Mouse (Mus musculus) WW6 (cell line): ENCODE measurements around the gene Stard13.

Experiments used
- DNase-seq: peaks from one replicate; pipeline ENCODE4 v3.0.0-alpha.2; 2013; ENCODE audit warnings: low read depth, low spot score

The Stard13 gene

DNA sequence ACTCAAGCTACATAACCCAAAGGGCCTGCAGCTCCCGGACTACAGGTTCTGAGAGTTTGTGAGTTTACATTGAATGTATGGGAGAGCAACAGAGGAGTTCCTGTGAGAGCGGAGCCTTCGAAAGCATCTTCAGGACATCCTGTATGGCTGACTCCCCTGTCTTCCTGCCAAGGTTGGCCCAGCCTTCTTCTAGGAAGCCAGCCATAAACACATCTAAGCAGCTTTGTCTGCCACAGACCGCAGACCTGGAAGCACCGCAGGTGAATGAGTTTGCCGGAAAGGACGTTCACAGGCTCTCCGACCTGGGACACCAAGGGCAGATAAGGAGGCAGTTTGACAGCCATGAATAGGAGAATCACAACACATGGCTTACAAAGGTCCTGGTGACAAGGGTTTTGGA is 52.3 kb downstream of the Stard13 start:
- DNase-seq, result no peak

DNA sequence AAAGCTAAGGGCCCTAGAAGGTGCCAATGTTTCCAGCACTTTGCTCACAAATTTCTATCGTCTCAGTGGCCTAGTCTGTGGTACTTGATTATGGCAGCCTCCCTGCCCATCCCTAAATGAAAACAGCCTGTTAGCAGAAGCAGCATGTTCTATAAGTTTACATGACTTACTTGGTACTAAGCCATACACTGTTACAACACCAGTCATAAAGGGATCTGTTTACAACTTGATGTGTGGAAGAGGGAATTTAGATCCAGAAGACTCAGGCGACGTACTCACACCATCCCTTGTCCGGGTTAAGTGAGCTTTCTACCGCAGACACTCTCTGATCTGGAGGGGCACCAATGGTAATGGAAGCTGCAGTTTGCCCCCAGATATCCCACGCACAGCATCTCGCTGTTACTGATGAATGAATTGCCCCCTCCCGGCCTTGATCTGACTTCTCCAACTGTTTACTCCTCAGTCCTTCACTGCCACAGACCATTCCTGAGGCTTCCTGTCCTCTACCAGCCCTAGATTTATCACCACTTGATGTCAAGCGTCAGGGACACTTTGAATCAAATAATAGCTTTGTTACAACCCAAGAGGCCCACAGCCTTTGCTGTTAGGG is 53.4 kb downstream of the Stard13 start:
- no peak for DNase-seq

DNA sequence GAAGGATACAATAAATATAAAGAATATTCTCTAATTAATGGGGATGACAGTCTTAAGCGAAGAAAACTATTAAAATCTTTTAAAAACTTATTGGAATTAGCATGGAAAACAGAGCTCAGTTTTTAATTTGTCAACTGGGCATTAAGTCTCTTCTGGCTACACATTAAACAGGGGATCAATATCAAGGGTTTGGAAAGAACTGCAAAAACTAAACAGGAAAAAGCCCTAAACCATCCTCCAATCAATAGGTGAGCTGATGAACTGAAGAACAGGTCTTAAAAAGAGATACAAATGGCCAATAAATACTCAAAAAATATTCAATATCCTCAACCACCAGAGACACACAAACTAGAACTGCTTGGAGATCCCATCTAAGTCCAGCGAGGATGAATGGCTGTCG is 56.5 kb downstream of the Stard13 start:
- DNase-seq, result no peak

DNA sequence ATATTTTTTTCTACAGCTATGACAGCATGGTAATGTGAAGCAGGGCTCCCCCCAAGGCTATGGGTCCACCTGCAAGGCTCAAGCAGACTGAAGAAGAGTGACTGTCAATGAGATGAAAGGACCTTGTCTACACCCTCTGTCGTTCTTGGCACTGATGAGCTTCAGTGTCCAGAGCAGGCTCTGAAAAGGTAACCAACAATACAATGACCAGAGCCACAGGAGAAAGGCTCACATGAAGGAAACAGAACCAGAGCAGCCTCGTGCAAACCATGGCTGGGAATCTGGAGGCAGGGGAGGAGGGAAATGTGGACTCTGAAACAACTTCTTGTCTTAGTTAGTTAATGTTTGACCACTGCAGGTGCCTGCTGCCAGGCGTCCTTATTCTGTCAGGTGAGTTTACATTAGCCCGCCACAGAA is 57.7 kb downstream of the Stard13 start:
- no peak for DNase-seq

DNA sequence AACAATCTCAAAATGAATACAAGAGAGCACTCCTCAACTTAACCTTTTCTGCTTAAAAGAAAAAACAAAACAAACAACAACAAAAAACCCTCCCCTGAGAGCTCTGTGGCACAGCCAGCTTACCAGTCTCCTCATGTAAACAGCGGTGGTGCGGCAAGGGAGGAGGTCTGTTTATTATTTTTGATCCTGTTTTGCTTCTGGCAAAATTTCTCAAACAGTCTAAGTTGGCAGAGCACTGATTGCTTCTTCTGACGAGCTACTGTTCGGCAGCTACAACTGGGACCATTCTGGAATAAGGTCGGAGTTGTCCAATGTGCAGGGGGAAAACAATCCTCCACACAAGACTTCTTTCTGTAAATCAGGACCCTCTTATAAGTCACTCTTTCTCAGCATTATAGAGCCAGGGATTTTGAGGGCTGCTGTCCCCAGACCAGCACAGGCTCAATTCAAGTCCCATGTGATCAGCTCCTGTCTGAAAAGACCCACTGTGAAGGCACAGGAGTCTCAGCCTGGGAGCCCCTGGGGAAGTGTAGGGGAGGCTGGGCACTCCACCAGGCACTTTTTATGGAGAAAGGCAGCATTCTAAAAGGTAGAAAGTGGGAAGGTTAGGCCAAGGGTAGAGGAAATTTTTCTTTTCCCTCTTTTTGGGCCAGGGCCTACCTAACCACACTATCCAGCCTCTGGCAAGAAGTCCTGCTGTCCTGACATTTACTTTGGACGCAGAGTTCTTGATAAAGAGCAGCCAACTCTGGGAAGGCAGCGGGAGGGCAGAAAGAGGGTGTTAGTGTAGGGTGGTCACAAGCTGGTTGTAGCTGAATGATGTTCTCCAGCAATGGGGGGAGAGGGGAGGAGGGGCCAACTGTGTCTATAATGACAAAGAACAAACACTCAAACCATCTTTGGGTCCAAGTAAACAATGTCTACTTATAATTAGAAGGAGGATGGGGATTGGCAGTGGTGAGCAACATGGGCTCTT is 58.9 kb downstream of the Stard13 start:
- DNase-seq, result no peak

DNA sequence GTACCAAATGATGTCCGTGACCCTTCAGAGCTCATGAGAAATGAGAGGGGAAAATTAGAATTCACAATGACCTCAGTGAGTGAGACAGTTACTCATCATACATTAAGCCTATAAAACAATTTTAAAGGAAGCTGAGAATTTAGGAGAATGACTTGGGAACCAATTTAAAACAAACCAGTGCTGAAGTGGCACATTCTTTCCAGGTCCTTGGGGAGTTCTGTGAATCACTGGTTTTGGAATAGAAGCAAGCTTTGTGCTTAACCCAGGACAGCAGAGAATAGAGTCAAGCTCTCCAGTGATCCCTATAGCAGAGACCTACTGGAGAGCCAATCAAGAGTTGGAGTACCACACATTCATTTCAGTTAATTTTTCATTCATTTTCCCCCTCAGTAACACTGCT is 59.9 kb downstream of the Stard13 start:
- DNase-seq, result no peak

DNA sequence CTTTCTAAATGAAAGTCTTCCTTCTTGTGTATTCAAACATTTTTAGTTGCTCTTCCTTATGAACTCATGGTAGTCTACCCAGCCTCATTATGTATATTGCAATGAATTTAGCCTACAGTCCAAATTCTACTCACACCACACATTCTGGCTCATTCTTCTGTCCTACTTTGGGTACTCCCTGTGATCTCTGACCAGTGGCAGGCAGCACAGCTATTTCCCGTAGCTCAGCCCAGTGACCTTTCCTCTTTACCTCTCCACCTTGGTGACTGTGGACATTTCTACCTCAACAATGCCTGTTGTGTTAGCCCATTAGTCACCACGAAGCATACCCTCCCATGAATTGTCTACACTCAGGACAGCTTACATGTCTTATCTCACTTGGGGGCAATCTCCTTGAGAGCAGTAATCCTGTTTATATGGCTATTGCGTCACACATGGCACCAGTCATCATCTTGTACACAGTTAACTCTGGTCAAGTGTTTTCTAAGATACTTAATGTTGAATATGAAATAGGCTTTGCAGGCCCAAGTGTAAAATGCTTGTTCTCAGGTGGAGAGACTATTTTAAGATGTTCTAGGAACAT is 63.4 kb downstream of the Stard13 start:
- DNase-seq, result no peak

DNA sequence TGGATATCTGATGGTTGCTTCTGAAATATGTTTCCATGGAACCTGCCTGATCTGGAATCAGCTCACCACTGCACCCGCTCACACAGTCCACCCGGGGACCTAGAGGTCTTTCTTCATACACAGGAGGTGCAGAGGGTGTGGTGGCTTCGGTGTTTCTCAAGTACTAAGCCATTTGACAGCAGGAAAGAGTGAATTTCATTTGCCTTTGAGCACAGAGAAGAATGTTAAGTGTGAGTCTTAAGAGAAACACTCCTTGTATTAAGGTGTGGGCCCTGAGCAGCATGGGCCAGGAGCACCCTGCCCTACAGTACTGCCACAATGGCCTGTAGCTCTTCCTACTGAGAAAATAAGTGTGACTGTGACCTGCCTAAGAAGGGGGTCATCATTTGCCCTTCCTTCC is 65.4 kb downstream of the Stard13 start:
- no peak for DNase-seq

DNA sequence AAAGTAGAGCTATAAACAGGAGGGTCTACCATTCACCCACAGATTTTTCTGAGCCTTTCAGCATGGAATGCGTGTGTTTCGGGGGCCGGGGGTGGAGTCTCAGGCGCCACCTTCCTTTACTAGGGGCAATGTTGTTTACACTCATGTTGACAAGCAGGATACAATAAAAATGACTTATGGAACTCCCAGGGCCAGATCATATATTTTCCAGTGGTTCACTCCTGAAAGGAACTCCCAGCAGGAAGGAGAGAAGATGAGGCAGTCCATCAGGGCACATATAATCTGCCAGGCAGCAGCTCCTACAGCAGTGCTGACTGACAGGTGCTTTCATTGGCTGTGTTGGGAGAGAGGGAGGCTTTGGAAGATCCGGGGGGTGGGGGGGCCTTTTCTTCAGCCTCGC is 66.0 kb downstream of the Stard13 start:
- DNase-seq, result no peak

DNA sequence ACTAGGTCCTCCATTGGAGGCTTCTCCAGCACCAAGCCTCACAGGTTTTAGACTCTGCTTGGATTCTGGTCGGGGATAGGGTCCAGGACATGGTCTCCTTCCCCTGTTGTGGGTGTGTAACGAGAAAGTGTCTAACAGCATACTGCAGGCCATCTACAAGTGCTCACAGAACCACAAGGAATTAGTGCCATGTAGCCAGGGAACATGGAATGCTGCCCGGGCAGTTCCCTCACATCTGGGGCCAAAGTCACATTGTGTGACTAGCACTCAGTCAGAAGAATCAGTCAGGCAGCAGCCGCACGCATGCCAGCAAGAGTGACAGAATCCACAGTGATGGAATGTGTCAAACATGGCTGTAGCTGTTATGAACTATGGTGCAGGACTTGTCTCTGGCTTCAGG is 67.4 kb downstream of the Stard13 start:
- no peak for DNase-seq

DNA sequence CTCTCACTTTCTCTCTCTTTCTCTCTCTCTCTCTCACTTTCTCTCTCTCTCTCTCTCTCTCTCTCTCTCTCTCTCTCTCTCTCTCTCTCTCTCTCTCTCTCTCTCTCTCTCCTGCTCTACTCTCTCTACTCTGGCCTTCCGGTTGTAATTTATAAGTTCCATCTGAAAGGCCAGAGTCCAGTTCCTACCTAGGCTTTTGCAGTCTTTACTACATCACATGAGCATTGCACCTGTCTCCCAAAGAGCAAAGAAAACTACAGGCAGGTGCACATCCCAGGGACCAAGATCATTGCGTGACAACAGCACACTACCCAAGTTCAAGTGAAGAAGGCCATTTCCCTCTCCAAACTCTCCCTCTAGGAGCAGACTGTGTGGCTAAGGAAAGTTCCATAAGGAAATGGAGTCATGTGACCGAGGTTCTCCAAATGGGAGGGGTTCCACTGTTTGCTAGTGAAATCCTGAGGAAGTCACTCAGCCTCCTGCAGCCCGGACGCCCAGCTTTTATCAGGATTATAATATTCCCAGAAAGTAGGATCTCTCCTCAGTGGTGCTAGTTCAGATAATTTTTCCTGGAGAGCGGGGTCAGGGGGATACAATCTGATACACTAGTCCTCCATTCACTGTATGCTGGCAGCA is 68.1 kb downstream of the Stard13 start:
- no peak for DNase-seq

DNA sequence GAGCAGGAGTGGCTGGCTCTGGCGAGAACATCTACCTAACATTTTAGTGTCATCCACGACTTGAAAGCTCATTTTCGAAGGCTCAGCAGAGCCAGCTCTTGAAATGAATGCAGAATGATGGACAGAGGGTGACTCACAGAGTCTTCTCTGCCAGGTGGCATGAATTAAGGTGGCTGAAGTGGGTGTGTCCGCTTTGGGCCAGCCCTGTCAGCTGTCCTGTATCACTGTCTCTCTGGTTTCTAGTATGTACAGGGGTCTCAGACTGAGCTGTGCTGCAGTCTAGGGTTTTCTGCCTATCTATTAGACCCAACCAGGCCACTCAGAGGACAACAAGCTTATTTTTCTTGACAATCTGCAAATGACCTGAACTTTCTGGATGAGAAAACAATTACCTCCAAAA is 68.8 kb downstream of the Stard13 start:
- no peak for DNase-seq

DNA sequence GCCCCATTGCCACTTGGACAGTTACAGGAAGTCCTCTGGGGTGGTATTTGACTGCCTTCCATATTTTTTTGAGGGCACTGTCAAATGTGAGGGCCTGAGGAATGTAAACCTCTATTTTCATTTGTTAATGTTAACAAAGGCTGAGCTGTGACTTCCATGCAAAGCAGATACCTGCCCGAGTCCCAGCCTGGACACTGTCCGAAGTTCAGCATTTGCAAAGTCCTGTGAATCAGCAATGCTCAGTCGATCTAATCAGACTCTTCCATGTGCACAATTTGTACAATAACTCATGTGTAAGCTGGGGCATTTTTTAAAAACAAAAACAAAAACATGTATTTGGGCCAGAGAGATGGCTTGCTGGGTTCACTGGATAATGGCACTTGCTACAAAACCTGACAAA is 71.0 kb downstream of the Stard13 start:
- no peak for DNase-seq

DNA sequence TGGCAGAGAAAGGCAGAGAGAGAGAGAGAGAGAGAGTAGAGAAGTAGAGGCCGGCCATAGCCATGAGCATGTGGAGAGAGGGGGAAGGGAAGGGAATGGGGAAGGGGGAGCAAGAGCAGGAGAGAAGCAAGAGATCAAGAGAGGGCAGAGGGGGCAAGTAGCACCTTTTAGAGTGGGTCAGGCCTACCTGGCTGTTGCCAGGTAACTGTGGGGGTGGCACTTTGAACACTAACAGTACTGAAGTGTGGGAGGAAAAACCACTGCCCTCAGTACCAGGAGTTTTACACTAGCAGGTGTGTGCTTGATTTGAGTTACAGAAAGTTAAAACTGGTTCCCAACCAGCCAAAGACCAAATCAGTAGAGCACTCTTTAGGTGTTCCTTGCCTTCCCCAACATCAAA is 78.4 kb downstream of the Stard13 start:
- DNase-seq, result no peak

DNA sequence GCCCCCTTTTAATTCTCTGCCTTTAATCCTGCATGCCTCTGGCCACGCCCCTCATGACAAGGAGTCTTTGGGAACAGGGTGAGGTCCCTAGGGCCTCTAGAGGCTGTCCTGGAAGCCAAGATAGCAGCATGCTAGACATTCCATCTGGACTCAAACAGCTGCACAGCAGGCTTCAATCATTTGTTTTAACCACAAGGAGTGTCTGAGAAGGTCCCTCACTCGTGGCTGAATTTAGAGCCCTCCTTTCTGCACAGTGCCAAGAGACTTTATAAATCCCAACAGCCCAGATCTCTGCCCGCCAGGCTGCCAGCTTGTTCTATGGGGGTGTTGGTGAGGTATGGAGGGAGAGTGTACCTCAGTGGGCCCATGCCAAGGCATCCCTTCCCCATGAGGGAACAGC is 78.9 kb downstream of the Stard13 start:
- no peak for DNase-seq

DNA sequence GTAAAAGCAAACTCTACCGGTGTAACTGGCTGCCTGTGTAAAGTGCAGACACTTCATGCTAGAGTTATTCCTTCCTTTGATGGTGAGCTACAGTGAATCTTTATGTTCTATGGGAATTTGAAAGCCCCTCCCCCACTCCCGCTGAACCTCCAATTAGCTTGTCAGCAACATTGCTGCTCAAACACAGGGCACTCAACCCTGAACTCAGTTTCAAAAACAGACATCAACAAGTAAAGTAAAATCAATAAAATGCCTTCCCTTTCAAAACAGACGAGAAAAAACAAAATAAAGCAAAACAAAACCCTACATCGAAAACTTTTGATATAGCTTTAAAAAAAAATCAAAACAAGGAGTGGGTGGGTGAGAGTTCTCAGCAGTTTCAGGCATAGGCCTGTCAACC is 79.6 kb downstream of the Stard13 start:
- DNase-seq, result no peak

DNA sequence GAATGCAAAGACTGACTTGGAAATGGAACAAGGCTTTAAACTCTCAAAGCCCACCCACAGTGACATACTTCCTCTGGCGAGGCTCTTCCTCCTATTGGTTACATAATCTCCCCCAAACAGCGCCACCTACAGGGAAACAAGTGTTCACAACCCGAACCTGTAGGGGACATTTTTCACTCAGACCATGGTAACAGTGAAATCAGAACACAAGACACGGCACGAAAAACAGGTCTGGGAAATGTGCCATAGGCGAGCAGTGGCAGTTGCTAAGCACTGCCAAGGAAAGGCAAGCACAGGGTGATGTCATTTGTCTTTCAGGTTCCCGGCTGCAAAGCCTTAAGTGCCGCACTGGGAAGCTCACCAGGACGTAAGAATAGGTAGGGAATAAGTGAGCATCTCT is 82.1 kb downstream of the Stard13 start:
- no peak for DNase-seq

DNA sequence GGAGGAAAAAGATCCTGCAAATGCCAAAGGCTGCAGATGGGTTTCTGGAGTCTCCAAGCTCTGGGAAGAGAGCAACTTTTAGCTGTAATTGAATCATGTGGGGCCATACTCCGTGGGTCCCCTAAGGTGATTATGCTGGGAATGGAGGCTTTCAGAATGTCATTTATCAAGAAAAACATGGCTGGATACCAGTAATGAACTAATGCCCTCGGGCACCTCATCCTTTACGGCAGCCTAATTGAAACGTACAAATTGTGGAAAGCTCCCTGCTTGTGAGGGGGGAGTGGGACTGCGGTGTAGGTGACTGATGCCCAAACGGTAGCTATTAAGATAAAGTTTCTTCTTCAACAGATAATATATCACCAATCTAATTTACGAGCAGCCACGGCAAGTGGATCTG is 84.1 kb downstream of the Stard13 start:
- no peak for DNase-seq

DNA sequence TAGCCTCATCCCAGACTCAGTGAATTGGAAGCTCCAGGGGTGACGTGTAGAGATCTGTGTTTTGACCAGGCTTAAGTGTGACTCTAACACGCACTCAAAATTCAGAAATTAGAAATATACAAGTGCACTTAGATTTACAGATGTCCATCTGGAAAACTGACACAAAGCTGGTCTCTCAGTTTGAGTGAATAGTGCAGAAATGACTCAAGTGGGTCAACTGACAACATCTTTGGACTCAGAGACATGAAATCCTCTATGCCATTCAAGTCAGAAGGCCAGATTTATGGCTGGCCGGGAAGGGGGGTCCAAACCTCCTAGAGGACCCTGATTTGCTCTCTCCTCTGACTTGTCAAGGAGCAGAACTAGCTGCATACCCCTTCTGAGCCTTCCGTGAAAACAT is 85.6 kb downstream of the Stard13 start:
- DNase-seq, result no peak

DNA sequence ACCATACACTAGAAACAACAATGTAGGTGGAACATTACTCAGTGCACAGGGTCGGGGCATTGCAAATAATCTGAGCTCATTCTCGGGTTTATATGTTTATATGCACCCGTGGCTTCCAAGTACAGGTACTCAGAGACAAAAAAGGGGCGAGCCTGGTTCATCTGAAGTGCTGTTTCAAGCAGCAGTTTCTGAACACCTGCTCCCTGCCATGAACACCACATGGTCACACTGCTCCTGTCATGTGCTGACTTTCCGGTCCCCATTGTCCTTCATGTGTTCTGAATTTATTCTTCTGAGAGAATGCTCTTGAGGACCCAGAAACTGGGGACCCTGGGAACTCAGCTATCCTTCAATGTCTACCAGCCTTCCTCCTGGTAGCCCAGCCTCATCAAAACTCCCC is 87.8 kb downstream of the Stard13 start:
- no peak for DNase-seq

DNA sequence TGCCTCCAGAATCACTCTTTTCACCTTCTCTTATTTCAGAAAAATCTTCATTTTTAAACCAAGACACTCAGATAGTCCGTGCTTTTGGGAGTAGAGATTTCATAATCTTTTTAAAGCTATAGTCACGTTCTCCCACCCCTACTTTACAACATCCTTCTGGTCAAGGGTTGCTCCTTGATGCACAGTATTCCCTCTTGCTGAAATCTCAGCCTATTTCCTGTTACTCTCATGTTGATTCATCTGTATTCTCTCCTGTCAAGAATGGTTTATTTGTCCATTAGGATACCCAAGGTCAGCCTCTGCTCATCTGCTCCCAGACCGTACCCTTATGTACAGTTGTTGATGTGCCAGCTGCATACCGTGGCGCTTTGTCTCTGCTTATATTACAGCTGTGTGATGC is 89.7 kb downstream of the Stard13 start:
- no peak for DNase-seq
